Mouse (Mus musculus) right cerebral cortex, postnatal 25 days (tissue): ENCODE measurements around the gene Relch.
"Not testable (repeated sequence)": the region's sequence is repeated elsewhere in the genome, so short reads cannot be mapped to it uniquely, and the experiment has no call there.

ENCODE experiments used
- DNase-seq: peaks from one replicate; pipeline ENCODE4 v3.0.0; 2022

The Relch gene

DNA sequence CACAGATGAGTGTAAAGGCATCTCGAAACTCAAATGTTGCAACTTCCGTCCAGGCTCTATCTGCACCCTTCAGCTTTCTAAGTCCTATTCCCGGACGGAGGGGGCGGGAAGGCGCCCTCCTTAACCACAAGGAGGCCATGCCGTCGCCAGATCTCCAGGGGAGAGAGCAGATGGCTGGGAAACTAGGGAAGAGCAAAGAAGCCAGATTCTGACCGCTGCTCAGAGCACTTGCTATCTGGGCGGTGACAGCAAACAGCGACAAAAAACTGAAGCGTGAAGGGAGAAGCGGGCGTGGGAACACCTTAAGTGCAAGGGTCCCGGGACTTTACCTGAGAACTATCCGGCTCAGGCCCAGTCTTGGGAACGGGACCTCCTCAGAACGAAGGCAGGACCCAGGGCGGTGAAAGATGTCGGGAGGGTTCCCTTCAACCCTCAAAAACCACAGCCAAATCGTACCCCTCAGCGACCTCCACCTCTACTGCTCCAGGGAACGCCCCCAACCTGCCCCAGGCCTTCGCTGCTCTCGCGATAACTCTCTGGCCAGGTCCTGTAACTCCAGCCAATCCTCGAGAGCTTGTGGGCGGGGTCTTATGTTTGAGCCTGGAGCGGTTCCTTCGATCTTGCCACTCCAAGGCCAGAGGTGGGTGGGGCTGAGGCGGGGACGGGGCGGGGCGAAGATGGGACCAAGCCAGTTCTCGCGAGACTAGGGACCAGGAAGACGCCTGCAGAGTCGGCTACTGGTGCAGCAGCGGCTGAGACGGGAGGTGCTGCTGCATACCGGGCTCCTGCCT, at the start of gene Relch, which contains the start of gene Pign:
Gene Relch (plus strand): TSS at position 691 of the 791 bp plus-strand sequence.
Gene Pign (minus strand): TSS at position 507 of the 791 bp plus-strand sequence.
- peak; percentile 95 for DNase-seq

DNA sequence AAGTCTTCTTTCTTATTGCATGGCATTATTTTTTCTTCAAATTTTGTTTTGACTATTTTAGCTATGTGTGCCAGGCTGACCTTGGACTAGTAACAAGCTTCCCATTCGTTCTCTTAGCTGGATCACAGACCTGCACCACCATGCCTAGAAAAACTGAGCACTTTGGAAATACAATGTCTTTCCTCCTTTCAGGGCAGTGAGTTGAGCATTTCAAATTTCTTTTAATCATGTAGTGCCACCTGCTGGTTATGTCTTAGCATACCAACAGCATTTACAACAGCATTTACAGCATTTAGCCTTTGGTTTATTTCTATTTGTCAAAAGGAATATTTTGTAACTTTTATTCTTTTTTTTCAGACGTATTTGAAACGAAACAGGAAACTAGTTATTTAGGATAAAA, 33.2 kb upstream of the Relch start:
- no peak for DNase-seq

DNA sequence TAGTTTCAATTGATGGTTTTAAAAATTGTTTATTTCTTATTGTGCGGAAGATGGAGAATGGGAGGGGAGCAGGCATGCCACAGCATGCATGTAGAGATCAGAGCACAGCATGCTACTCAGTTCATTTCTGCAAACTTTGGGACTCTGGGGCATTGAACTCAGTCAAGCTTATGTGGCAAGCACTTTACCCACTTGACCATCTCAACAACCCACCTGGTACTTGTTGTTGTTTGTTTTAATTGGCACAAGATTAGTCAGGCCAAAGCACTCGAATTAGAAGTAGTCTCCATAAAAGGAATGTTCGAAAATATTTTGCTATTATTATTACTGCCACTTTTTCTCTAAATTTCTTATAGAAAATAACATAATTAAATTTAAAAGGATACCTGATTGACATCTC, 19.6 kb upstream of the Relch start:
- no peak for DNase-seq

DNA sequence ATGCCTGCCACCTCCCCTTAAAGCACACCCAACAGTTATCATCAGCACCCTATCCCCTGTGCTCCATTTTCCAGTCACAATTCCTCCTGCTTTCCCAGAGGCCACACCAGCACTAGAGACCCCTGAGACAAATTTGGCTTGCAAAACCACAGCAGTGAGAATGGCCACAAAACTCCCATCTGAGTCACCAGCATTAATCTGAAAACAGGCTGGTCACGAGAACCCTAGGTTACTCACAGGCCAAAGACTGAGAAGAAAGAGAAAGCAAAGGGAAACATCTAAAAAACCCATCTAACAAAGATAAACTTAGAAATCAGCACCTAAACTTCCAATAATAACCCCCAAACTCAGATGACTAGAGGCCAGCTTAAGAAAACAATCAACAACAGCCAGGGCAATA, 13.0 kb upstream of the Relch start:
- DNase-seq: no peak

DNA sequence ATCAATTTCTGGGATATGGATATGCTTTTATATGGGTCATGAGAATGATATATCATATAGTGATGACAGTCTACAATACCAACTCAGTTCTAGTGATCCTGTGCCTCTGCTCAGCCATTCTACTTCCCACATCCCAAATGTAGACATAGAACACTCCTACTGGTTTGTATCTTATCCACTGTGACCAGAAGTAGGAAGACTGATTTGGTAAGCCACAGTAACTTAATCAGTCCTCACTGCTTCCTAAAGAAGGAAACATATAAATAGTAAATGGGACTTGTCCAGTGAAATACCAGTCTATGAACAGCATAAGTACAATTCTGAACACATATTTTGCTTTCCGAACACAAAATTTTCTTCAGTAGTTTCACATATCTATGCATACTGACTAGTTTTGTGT, 9.7 kb upstream of the Relch start:
- DNase-seq: no peak

DNA sequence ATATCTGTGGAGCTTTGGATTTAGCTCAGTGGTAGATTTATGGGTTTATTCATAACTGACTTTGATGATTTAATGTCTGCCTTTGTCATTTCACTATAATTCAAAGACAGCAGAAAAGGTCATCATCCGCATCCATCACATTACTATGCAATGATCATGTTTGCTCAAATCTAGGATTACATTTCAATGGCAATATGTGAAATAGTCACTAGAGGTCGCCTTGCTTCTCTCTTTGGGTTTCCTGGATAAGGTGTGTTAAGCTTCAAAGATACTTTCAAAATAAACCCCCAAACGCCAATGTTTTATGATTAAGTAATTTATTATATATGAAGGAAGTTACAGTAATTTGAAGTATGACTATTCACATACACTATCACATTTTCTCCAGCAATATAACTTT, 3.6 kb upstream of the Relch start:
- no peak for DNase-seq

DNA sequence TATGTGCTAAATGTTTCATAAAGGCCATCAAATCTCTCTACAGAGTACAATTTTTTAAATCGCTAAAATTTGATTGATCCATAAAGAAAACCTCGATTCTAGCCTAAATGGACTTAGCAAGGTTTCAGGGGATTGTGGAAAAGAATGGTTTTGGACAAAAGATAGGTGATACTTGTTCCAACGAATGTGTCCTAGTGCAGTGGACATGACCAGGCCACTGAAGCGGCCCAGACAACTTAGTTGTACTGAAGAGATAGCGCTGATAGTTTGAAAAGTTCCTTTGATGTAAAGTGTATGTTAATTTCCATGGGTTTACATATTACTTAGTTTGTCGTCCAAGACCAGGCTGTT, 866 bp upstream of the Relch start:
- no peak for DNase-seq

DNA sequence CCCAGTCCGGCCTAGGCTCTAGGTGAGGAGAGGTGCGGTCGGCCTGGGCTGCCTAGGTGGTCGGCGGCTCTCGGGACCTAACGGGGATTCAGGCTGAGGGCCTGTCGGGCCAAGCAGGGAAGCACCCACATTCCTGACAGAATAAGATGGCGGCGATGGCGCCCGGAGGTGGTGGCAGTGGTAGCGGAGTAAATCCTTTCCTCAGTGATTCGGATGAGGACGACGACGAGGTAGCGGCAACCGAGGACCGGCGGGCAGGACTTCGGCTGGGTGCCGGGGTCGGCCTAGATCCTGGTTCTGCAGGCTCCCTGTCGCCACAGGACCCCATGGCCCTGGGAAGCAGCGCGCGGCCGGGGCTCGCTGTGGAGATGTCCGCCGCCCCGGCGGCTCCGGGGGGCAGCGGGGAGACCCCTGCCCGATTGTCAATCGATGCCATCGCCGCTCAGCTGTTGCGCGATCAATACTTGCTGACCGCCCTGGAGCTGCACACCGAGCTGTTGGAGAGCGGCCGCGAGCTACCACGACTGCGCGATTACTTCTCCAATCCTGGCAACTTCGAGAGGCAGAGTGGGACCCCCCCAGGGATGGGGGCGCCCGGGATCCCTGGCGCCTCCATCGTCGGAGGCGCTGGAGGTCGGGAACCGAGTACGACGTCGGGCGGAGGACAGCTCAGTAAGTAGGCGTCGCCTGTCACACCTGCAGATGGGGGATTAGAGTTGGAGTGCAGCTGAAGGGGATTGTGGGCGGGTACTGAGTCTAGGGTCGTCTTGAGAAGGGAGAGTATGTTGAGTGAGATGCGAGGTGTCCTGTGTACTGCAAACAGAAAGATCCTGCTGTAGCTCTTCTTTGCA, 526 bp downstream of the Relch start:
- peak; percentile 10 for DNase-seq

DNA sequence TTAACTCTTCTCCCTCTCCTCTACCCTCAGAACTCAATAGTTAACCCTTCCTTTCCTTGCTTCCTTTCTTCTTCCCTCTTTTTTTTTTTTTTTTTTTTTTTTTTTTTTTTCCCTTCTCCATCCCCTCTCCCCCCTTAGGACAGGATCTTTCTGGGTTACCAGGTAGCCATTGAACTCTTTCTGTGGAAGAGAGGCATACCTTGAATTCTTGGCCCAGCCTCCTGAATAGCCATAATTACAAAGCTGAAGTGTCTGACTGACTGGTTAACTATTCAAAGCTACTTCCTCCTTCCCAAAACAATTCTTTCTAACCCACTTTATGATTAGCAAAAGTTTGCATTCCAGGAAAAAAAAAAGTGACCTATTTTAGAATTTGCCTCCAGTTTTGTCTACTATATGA, 6.0 kb downstream of the Relch start:
- DNase-seq: no peak

DNA sequence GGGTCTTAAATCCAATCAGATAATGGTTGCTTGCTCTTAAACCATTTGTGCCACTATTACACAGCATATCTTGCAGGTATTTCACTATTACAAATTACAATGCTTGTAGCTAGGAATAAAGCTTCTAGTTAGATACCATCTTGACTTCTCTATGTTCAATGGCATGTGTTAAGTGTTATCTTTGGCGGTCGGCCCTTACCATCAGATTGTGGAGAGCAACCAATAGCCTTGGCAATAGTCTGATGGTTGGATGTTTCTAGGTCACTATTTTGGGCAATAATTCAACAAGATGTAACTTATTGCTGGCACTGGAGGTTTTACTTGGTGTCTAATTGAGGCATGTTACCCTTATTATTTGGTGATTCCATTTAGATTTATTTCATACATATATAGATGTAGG, 11.1 kb downstream of the Relch start:
- DNase-seq: no peak

DNA sequence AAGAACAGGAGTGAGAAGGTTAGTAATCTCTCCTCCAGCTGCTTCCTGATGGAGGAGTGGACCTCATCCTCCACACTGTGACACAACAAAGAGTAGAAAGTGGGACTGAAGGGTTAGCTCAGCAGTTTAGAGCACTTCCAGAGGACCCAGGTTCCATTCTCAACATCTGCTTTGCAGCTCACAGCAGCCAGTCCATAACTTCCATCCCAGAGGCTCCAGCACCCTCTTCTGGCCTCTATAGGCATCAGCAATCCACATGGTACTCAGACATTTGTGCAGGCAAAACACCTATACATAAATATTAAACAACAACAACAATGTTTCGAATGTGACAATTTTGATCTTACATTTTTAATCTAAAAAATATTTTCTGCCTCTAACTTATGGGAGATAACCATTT, 16.9 kb downstream of the Relch start:
- no peak for DNase-seq

DNA sequence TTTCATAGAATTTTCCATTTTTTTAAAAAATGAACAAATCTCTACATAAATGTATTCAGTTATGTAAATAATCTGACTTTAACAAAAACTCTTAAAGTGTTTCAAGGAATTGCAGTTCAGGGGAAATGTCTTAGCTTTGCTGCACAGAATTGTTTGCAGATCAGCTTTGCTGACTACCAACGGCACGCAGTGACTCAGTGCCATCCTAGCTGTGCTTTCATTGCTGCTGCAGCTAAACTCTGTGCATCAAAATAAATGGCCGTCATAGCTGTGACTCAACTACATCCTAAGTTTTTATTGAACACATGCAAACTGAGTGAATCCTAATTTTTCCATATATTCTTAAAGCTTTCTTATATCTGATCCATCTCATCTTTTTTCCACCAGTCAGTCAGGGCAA, 21.8 kb downstream of the Relch start:
- DNase-seq: peak; percentile 15

DNA sequence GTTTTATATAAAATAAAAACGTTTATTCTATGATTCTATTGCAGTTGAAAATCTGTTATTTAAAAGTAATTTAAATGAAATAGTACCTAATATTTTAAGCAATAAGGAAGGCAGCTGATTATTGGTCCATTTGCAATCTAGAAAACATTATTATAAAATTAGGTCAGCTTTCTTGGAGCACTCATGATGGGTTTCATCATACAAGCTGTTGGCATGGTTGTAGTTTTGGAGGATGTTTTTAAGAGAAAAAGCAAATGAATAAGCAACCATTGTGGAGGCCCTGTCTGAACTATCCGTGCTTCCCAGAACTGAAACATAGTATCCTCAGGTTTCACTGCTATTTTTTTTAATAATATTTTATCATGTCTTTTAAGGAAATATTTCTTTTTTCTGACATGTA, 31.9 kb downstream of the Relch start:
- DNase-seq: no peak

DNA sequence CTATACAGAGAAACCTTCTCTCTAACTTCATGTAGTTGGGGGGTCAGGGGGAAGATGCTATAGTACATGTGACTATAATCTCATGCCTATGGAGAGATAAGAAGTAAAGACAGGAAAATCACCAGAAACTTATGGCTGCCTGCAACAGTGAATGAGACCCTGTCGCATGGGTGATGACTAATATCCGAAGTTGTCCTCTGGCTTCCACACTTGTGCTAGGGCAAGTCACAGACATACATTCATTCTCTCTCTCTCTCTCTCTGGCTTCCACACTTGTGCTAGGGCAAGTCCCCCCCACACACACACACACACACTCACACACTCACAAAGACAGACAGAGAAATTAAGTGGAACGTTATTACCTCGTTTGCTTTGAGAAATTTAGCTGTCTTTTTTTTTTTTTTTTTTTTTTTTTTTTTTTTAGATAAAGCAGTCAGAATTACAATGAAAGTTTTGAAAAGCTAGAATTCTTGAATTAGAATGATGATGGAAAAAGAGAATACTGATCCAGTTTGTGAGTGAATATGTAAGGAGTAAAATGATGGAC, 37.4 kb downstream of the Relch start:
- DNase-seq: no peak

DNA sequence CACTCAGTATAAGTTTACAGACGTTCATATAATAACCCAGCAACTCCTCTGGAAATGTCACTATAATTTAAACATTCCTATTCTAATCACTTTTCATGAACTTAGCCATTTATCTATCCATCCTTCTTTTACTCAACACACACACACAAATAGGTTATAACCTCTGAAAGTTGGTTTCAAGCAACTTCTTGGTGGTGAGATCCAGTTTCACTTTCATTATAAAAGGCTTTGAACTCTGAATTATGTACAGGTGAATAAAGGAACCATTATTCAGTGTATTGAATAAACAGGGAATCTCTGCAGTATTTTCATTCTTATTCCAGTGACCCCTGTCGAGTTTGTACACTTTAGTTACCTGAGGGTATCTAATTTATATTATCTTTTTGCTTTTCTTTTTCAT, 45.8 kb downstream of the Relch start:
- no peak for DNase-seq

DNA sequence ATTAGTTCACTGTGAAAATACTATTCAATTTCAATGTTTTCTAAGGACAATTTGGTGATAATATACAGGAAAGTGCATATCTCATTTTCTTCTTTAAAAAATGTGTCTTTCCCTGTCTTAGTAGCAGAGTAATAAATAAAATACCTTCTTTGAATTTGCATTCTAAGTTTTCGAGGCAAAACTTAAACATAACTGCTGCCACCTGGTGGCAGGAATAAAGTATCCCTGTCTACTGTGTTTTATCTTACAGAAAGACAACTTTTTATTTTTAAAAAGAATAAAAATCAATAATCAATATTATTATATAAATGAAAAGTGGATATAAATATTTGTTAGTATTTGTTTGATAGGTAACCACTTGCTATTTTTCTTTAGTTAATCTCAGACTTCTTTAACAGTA, 47.6 kb downstream of the Relch start:
- no peak for DNase-seq

DNA sequence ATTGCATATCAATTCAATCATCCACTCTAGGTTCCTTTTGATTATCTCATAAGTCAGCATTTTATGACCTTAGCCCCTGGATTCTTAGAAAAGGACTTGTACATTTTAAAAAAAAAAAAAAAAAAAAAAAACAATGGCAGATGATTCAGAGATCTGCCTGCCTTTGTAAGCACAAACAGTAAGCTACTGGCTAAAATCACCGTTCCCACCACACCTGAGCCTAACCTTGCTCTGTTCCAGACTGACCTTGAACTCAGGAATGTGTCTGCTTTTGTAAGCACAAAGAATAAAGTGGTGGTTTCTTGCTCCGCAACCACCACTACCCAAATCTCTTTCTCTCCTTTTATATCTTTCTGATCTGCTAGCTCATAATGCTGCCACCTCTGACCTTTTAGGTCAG, 49.2 kb downstream of the Relch start:
- no peak for DNase-seq

DNA sequence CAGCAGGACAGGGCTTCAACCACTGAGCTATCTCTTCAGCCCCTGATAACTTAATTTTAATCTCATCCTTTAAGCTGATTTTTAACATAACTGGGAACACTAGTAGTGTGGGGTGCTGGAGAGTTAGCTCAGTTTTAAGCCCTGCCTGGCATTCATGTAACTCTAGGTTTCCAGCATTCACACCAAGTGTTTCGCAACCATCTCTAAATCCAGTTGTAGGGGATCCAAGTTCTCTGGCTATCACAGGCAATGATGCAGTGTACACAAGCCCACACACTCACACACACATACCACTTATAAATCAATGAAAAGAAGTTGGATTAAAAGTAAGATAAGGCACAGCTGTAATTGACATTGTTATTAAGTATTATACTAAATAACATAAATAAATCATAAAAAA, 54.7 kb downstream of the Relch start:
- no peak for DNase-seq

DNA sequence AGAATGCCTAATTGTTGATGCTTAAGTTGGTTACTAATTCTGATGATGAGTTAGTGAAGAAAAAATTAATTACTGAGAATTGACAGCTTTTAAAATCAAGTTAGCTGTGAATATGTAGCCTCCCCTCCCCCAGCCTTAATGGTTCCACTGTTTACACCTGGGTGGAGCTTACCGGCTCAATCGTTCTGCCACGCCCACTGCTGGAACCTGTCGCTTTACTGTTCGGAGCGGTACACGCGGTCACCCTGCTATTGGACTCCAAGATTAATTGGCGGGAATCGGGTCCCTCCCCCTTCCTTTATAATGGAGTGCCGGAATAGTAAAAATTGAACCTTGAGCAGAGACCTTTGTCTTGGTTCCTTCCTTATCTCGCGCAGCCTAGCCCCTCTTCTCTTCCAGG, 65.6 kb downstream of the Relch start:
- DNase-seq: not testable (repeated sequence)

DNA sequence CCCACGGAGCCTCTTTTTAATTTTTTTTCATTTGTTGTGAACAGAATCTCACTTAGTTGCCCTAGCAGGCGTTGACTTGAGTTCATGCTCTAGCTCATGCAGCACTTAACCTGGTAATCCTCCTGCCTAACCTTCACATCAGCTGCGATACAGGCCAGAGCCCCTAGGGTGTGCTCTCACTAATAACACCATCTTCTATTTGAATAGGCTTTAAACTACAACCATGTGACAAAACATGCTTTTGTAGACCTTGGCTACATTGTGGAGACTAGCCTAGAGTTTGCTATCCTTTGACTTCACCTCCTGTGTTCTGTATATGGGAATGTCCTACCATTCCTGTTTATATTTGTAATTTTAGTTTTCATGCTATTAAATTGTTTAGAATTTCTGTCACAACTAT, 71.7 kb downstream of the Relch start:
- DNase-seq: no peak

DNA sequence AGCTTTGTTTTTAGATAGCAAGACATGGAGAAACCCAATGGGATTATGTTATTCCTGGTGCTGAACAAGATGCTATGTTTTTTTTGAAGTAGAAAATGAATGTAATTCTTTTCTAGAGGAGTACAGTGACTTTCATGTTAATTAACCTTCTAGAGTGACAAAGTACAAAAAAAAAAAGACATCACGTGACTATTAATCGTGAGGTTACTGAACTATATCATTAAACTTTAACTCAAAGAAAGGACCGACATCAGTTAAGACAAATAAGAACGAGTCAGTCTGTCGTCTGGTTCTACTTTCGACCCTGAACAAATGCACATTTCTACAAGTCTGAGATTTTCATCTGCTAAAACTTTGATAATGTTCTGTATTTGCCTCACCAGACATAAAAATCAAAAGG, 74.7 kb downstream of the Relch start:
- DNase-seq: no peak

DNA sequence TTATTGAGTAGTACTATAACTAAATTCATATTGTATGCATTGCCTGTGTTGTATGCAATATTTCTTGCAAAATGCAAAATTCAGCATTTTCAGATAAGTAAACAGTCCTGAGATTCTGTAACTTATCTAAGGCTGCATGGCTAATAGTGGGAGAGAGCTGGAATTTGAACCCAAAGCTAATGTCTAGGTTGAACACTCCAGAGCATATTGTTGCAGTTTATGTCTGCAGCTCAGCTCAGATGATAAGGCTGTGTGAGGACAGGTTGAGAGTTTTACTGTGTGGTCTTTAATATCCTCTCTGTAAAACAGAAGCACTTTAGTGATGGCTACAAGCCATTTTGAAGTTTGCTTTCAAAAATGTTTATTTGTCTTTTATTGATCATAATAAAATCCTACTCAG, 75.8 kb downstream of the Relch start:
- DNase-seq: no peak

DNA sequence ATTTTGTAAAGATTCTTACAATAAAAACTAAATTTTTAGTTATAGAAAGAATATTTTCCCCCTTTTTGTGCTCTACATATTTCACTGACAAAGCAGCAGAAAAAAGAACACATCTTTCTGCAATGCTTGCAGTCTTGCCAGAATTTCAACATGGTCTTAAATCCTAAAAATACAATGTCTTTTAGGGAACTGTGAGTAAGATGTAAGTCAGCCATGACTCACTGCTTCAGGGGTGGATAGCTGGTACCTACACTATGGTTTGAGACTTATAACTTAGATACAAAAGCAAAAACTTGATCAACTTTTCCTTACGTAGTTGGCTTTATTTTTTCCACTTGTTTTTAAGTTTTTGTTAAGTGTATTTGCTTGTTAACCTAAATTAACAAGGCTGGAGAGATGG, 78.8 kb downstream of the Relch start:
- DNase-seq: no peak

DNA sequence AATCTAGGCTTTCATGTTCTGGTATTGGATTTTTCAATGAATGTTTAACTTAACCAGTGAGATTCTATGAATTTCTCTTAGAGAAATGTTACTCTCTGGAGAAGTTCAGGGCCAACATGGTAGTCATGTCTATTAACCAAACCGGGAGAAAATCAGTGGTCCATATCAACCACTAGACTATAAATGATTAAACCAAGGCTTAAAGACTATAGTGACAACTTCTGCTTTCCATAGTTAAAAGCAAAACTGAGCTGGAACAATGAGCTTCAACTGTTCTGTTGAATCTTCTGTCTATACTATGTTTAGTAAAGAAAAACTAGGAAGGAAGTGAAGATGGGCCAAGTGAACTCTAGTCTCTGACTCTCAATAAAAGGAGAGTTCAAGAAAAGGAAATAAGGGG, 82.8 kb downstream of the Relch start:
- DNase-seq: no peak
